Mouse (Mus musculus) intestine, embryonic 15.5 days (tissue): ENCODE measurements around the gene Gm15262. TPM values are rescaled to one million over a fixed set of nuclear protein-coding genes. Genes with fewer than 3 reads are reported as not detected.
"Not testable (repeated sequence)": the region's sequence is repeated elsewhere in the genome, so short reads cannot be mapped to it uniquely, and the experiment has no call there.

Experiments used
- ATAC-seq: fragments of 200-750 bp; cut with Nextera tagmentation; 2 replicates; pipeline ENCODE4 v1.8.0; 2017; ENCODE audit warnings: moderate TSS enrichment, moderate library complexity
- H3K27ac ChIP-seq: fragments of 300-500 bp; sonication (generic); 2 replicates; pipeline ENCODE4 v1.5.1; 2015; ENCODE audit warnings: mild to moderate bottlenecking, inconsistent platforms
- H3K27me3 ChIP-seq: fragments of 300-500 bp; sonication (generic); replicated peaks from 2 replicates; pipeline ENCODE4 v1.6.1; 2015; ENCODE audit warnings: inconsistent platforms
- H3K36me3 ChIP-seq: fragments of 300-500 bp; sonication (generic); 2 replicates; pipeline ENCODE4 v1.6.1; 2015; ENCODE audit warnings: inconsistent platforms
- H3K4me1 ChIP-seq: fragments of 300-500 bp; sonication (generic); replicated peaks from 2 replicates; pipeline ENCODE4 v1.6.1; 2015; ENCODE audit warnings: inconsistent platforms
- H3K4me2 ChIP-seq: fragments of 300-500 bp; sonication (generic); replicated peaks from 2 replicates; pipeline ENCODE4 v1.6.1; 2015; ENCODE audit warnings: mild to moderate bottlenecking, inconsistent platforms
- H3K4me3 ChIP-seq: fragments of 300-500 bp; sonication (generic); replicated peaks from 2 replicates; pipeline ENCODE4 v1.5.1; 2015; ENCODE audit warnings: inconsistent platforms
- H3K9ac ChIP-seq: fragments of 300-500 bp; sonication (generic); 2 replicates; pipeline ENCODE4 v1.6.1; 2015; ENCODE audit warnings: inconsistent platforms
- H3K9me3 ChIP-seq: fragments of 300-500 bp; sonication (generic); 2 replicates; pipeline ENCODE4 v1.6.1; 2016; ENCODE audit warnings: inconsistent platforms
- WGBS: fragments of 180-500 bp; shearing (Covaris S2); methylation state at CpG from one replicate; pipeline ENCODE4 v1.1.7; 2015; 5-methylcytosine and 5-hydroxymethylcytosine counted together
- polyA plus RNA-seq: library from polyadenylated mRNA; unstranded; fragments of >200 nt; fragmentation: Nextera tagmentation; extraction: Ambion mirVana; gene quantifications from 2 replicates; pipeline ENCODE4 v1.2.1, GENCODE M21; 2015

Gene Gm15262
- not detected in 2 replicates for polyA plus RNA-seq

GRCm38 (mm10) chrX:161287156-161287555, at the start of gene Gm15262:
Gene Gm15262 (plus strand): TSS chrX:161287456.
- H3K36me3 ChIP-seq, H3K4me1 ChIP-seq, H3K9me3 ChIP-seq, H3K9ac ChIP-seq, H3K4me3 ChIP-seq, H3K4me2 ChIP-seq, H3K27me3 ChIP-seq, ATAC-seq, H3K27ac ChIP-seq: not testable (repeated sequence)
- WGBS, result 67% methylated on average over 2 of the region's 2 CpGs

GRCm38 (mm10) chrX:161308131-161308530, 20.9 kb downstream of the Gm15262 start:
- H3K9ac ChIP-seq, result no peak overlapping the region
- no peaks in the 10 kb centered on the region for H3K4me1 ChIP-seq
- H3K27ac ChIP-seq, result no peak overlapping the region
- no peaks in the 10 kb centered on the region for H3K27me3 ChIP-seq
- 75% methylated on average over 1 of the region's 1 CpGs for WGBS
- no peak overlapping the region for H3K4me3 ChIP-seq
- no peak overlapping the region for H3K4me2 ChIP-seq
- no peaks in the 10 kb centered on the region for H3K36me3 ChIP-seq
- H3K9me3 ChIP-seq, result no peaks in the 10 kb centered on the region
- no peak for ATAC-seq

- Histone ChIP-seq H3K9ac (no peak overlapping the region), H3K27me3 (no peaks in the 10 kb centered on the region), H3K36me3 (no peaks in the 10 kb centered on the region), H3K9me3 (no peaks in the 10 kb centered on the region), H3K27ac (no peak overlapping the region), H3K4me1 (no peaks in the 10 kb centered on the region), H3K4me3 (no peak overlapping the region), H3K4me2 (no peak overlapping the region)
- ATAC-seq, result no peak
Measured at GRCm38 (mm10) chrX:161316443-161316842, 29.2 kb downstream of the Gm15262 start.

- Histone ChIP-seq H3K27ac (no peak overlapping the region), H3K4me3 (no peak overlapping the region), H3K4me2 (no peak overlapping the region), H3K9ac (no peak overlapping the region), H3K27me3 (no peaks in the 10 kb centered on the region), H3K9me3 (no peaks in the 10 kb centered on the region), H3K36me3 (no peaks in the 10 kb centered on the region), H3K4me1 (no peaks in the 10 kb centered on the region)
- no peak for ATAC-seq
- 44% methylated on average over 11 of the region's 11 CpGs for WGBS
Measured at GRCm38 (mm10) chrX:161370927-161371326, 83.7 kb downstream of the Gm15262 start.

- no peaks in the 10 kb centered on the region for H3K9me3 ChIP-seq
- 62% methylated on average over 3 of the region's 3 CpGs for WGBS
- H3K4me3 ChIP-seq, result no peak overlapping the region
- no peak overlapping the region for H3K27ac ChIP-seq
- no peaks in the 10 kb centered on the region for H3K36me3 ChIP-seq
- ATAC-seq, result no peak
- no peaks in the 10 kb centered on the region for H3K27me3 ChIP-seq
- no peak overlapping the region for H3K9ac ChIP-seq
- no peak overlapping the region for H3K4me2 ChIP-seq
- H3K4me1 ChIP-seq, result no peaks in the 10 kb centered on the region
Measured at GRCm38 (mm10) chrX:161371461-161371860, 84.2 kb downstream of the Gm15262 start.

GRCm38 (mm10) chrX:161375568-161375967, 88.3 kb downstream of the Gm15262 start:
- WGBS, result 42% methylated on average over 1 of the region's 1 CpGs
- Histone ChIP-seq H3K36me3 (no peaks in the 10 kb centered on the region), H3K27ac (no peak overlapping the region), H3K9ac (no peak overlapping the region), H3K4me2 (no peak overlapping the region), H3K4me3 (no peak overlapping the region), H3K9me3 (no peaks in the 10 kb centered on the region), H3K27me3 (no peaks in the 10 kb centered on the region), H3K4me1 (no peaks in the 10 kb centered on the region)
- no peak for ATAC-seq

- no peak overlapping the region for H3K4me3 ChIP-seq
- no peaks in the 10 kb centered on the region for H3K9me3 ChIP-seq
- no peaks in the 10 kb centered on the region for H3K36me3 ChIP-seq
- no peaks in the 10 kb centered on the region for H3K27me3 ChIP-seq
- H3K27ac ChIP-seq, result no peak overlapping the region
- WGBS, result 47% methylated on average over 8 of the region's 8 CpGs
- no peak for ATAC-seq
- no peaks in the 10 kb centered on the region for H3K4me1 ChIP-seq
- H3K9ac ChIP-seq, result no peak overlapping the region
- H3K4me2 ChIP-seq, result no peak overlapping the region
Measured at GRCm38 (mm10) chrX:161385791-161386190, 98.5 kb downstream of the Gm15262 start.

- ATAC-seq, result no peak
- Histone ChIP-seq H3K9me3 (no peaks in the 10 kb centered on the region), H3K27me3 (no peaks in the 10 kb centered on the region), H3K4me3 (no peak overlapping the region), H3K4me1 (no peaks in the 10 kb centered on the region), H3K4me2 (no peak overlapping the region), H3K27ac (no peak overlapping the region), H3K9ac (no peak overlapping the region), H3K36me3 (no peaks in the 10 kb centered on the region)
- 89% methylated on average over 4 of the region's 4 CpGs for WGBS
Measured at GRCm38 (mm10) chrX:161387942-161388341, 100.7 kb downstream of the Gm15262 start.

- no peaks in the 10 kb centered on the region for H3K27me3 ChIP-seq
- no peak overlapping the region for H3K9ac ChIP-seq
- H3K4me2 ChIP-seq, result no peak overlapping the region
- WGBS, result 24% methylated on average over 11 of the region's 11 CpGs
- no peak overlapping the region for H3K27ac ChIP-seq
- no peak overlapping the region for H3K4me3 ChIP-seq
- no peaks in the 10 kb centered on the region for H3K9me3 ChIP-seq
- H3K36me3 ChIP-seq, result no peaks in the 10 kb centered on the region
- no peak for ATAC-seq
- H3K4me1 ChIP-seq, result no peaks in the 10 kb centered on the region
Measured at GRCm38 (mm10) chrX:161399110-161399509, 111.9 kb downstream of the Gm15262 start.

- H3K4me3 ChIP-seq, result no peak overlapping the region
- 74% methylated on average over 1 of the region's 1 CpGs for WGBS
- no peaks in the 10 kb centered on the region for H3K36me3 ChIP-seq
- H3K9ac ChIP-seq, result no peak overlapping the region
- no peaks in the 10 kb centered on the region for H3K27me3 ChIP-seq
- H3K27ac ChIP-seq, result no peak overlapping the region
- ATAC-seq, result no peak
- no peaks in the 10 kb centered on the region for H3K9me3 ChIP-seq
- H3K4me1 ChIP-seq, result no peaks in the 10 kb centered on the region
- H3K4me2 ChIP-seq, result no peak overlapping the region
Measured at GRCm38 (mm10) chrX:161411151-161411550, 123.9 kb downstream of the Gm15262 start.

Other genes starting within 250 kb of the Gm15262 start
- gene Scml2, start 170.3 kb upstream of the Gm15262 start, polyA plus RNA-seq, result 2.1 and 2.6 TPM in 2 replicates